Mouse (Mus musculus): ENCODE data around the gene Gm33543.

Gene Gm33543

DNA sequence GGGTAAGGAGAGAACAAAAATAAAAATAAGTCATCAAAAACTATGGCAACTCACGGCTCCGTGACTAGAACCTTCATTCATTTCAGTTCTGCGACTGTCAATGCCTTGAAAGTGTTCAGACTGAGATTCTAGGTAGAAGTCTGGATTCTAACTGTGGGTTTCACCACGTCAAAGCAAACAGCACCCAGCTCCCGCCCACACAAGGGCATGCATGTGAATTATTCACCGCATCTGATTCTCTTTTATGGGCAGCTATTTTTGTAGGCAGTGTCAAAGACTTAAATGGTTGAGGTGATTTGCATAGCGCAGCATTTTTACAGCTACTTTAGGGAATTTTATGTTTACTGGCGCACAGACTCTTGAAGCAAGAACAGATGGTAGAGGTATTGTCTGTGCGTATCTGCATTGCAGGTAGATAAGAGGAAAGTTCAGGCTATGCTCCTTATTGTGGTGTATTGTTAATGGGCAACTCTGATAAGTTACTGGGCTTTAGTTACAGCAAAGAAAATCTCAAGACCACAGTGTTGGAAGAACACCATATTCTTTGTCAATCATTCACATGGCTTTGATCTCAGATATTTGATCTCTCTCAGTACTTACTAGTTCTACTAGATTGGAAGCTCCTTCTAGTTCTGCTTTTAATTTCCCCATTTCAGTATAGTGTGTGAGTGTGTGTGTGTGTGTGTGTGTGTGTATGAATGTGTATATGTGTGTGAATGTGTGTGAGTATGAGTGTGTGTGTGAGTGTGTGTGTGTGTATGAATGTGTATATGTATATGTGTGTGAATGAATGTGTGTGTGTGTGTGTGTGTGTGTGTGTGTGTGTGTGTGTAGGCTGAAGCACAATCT, at the start of gene Gm33543:
Gm33543 (minus strand) TSS at position 142 of the 849 bp plus-strand sequence.
- peak; percentile 54 for DNase-seq

DNA sequence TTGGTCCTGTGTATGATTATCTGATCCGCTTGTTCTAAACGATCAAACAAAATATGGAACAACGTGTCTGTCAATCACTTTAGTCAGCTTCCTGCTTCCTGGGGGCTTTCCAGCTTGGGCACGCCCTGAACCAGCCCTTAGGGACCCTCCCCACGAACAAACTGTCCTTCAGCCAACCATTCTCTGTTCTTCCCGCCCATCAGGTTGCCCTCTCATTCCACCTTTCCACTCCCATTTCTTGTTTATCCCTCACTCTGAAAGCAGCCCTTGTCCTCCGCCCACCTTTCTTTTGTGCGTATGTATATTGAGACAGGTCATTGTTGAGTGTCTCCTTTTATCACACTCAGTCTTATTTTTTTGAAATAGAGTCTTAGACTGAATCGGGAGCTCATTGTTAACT, 49.4 kb upstream of the Gm33543 start:
- DNase-seq, result no peak

- no peak for DNase-seq
These were observed 48.7 kb upstream of the Gm33543 start for GRCm38 (mm10) chr10:95891214-95891960.

DNA sequence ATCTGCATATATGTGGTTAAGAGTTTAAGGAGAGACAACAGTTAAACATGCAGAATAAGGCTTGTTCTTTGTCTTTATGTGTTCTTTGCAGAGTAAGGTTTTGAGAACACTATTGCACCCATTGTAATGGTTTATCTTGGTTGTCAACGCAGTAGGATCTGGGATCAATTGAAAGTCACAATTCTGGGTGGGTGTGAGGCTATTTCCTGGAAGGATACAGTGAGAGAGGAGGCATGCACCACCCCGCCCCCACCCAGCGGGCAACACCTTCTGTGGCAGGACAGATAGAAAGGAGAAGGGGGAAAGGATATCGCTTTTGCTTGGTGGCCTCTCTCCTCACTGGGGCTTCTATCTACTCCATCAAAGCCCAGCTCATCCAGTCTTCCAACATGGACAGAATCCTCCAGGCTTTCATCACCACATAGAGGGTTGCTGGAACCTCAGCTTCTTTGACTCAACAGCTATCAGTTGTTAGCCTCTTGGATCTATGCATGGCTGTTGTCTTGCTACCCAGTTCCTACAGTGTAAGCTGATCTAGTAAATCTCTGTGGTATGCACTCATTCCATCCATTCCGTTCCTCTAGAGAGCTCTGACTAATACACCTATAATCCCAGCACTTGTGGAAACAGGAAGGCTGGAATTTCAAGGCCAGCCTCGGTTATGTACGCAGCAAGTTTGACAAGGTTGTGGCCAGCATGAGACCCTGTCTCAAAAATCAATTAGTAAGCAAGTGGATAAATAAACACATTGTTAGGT, 41.2 kb upstream of the Gm33543 start:
- DNase-seq, result no peak

GRCm38 (mm10) chr10:95882036-95882435, 39.3 kb upstream of the Gm33543 start:
- DNase-seq, result no peak

- DNase-seq, result no peak
These were observed 37.5 kb upstream of the Gm33543 start for GRCm38 (mm10) chr10:95879983-95880934.

- no peak for DNase-seq
These were observed 28.1 kb upstream of the Gm33543 start for GRCm38 (mm10) chr10:95870782-95871181.

- DNase-seq, result no peak
These were observed 25.6 kb upstream of the Gm33543 start for GRCm38 (mm10) chr10:95868348-95868747.

- no peak for DNase-seq
These were observed 24.9 kb upstream of the Gm33543 start for GRCm38 (mm10) chr10:95867596-95867995.

DNA sequence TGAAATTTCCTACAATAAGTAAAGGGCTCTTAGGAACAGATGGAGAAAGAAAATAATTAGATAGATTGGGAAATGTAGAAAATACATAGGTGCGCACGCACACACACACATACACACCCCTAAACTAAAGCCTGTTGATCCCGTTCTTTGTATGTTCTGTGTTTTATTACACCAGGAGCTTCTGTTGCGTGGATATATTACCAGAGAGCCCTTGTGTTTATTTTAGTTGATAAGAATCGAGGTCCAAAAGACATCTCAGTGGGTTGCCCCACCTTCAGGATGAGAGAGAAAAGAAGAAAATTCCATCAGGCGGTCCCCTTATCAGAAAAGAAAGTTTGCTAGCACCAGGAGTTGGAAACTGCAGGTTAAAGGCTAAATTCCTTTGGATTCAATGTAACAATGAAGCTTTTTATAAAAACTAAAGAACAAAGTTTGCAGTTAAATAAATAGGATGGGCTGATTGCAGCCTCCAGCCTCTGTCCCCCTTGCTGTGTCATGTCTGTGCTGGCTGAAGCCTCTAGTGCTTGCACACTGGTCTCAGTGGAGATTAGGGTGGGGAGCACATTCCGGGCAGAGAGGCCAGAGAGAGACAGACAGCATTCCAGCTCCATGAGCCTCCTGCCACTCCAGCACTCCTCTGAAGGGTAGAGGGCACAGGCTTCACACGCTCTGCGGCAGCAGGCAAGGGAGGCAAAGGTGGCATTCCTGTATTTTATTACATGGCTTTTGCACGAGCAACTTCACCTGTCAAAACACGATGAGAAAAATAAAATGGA, 21.8 kb upstream of the Gm33543 start:
- DNase-seq, result no peak

DNA sequence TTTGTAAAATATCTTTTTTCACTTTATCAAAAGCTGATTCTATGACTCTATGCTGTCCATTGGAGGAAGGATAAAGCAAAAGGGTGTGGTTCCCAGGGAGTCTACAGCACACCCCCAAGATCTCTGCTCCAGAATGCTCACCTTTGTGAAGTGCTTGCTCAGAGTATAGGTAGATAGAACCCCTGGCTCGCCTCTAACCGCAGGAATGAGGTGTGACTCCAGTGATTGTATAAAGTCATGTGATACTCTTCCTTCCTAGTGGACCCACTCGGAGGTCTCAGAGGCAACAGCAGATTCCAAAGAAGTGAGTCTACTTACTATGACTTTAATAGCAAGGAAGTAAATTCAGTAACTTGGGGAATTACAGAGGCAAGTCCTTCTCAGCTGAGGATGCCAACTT, 19.9 kb upstream of the Gm33543 start:
- no peak for DNase-seq

DNA sequence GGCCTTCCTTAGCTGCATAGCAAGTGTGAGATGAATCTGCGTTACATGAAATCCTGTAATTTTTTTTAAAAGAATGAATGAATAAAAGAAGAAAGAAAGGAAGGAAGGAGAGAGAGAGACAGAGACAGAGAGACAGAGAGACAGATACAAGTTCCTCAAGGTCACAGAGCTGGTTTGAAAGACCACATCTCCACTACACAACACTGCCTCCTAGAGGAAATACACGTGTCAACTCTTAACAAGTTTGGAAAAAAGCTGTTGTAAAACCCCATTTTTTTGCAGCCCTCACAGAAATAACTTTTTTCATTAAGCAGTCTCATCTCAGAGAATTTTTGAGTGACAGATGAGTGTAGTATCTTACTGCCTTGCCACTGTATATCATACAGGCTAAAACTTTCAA, 15.4 kb upstream of the Gm33543 start:
- DNase-seq, result no peak

- DNase-seq, result no peak
These were observed 12.7 kb upstream of the Gm33543 start for GRCm38 (mm10) chr10:95855411-95855810.

GRCm38 (mm10) chr10:95850504-95850903, 7.8 kb upstream of the Gm33543 start:
- no peak for DNase-seq

- no peak for DNase-seq
These were observed 4.0 kb upstream of the Gm33543 start for GRCm38 (mm10) chr10:95846739-95847138.

GRCm38 (mm10) chr10:95846281-95846680, 3.6 kb upstream of the Gm33543 start:
- no peak for DNase-seq

GRCm38 (mm10) chr10:95843878-95844277, 1.1 kb upstream of the Gm33543 start:
- no peak for DNase-seq

- no peak for DNase-seq
These were observed 1.5 kb downstream of the Gm33543 start for GRCm38 (mm10) chr10:95841241-95841640.

- no peak for DNase-seq
These were observed 2.9 kb downstream of the Gm33543 start for GRCm38 (mm10) chr10:95839803-95840202.

GRCm38 (mm10) chr10:95839036-95839435, 3.7 kb downstream of the Gm33543 start:
- no peak for DNase-seq

GRCm38 (mm10) chr10:95836530-95837264, 6.0 kb downstream of the Gm33543 start:
- DNase-seq, result peak; percentile 44

Data from kidney, adult 18-20 months (tissue).